Mouse (Mus musculus) G1E (cell line): ENCODE data around the gene 1700069L16Rik.

Experiments used
- CTCF ChIP-seq: IDR thresholded peaks from 2 replicates; pipeline ENCODE4 v1.5.1; 2012; ENCODE audit warnings: low read depth, low read length, inconsistent platforms, mixed read lengths
- GATA1 ChIP-seq: IDR thresholded peaks from 2 replicates; pipeline ENCODE4 v1.6.1; 2012; ENCODE audit warnings: borderline replicate concordance, low read length, inconsistent platforms, mixed read lengths
- GATA2 ChIP-seq: IDR thresholded peaks from 2 replicates; pipeline ENCODE4 v1.6.1; 2012; ENCODE audit warnings: low read depth, low read length, inconsistent platforms, borderline replicate concordance
- TAL1 ChIP-seq: conservative IDR thresholded peaks from 2 replicates; pipeline ENCODE4 v1.6.1; 2012; ENCODE audit warnings: low read depth, low read length, inconsistent platforms, mixed read lengths

DNA sequence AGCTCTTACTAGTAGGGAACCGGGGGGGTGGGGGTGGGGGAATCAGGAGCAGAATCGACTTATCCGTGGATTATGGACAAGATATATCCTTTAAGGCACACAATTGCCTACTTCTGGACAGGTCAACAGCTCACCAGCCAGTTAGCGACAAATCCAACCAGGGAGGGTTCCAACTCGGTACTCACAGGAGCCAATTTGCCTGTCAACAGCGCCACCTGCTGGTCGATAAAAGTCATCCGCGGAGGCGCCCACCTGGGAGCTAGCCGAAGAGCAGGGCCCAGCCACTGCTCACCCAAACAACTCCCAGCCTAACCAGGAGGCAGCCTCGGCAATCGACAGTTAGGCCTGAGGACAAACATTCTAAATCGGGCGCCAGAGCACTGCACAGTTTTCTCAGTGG, at the start of gene 1700069L16Rik:
- TF ChIP-seq CTCF (no peak), GATA1 (no peak), TAL1 (no peak), GATA2 (no peak)
